Mouse (Mus musculus) testis, adult 2 months (tissue): Measurements from ENCODE around the gene Hoxc10. TPM values are rescaled to one million over a fixed set of nuclear protein-coding genes. Genes with fewer than 3 reads are reported as not detected.

Experiments used
- H3K27ac ChIP-seq: fragments of 200-500 bp; 2 replicates; pipeline ENCODE4 v1.5.1; 2012; ENCODE audit warnings: low read depth, low read length; ENCODE audit not compliant: control insufficient read depth, insufficient read depth
- H3K27me3 ChIP-seq: fragments of 200-500 bp; 2 replicates; pipeline ENCODE4 v1.6.1; 2012; ENCODE audit warnings: mild to moderate bottlenecking, low read length, moderate library complexity; ENCODE audit not compliant: control insufficient read depth, insufficient read depth
- H3K36me3 ChIP-seq: fragments of 200-500 bp; 2 replicates; pipeline ENCODE4 v1.6.1; 2012; ENCODE audit warnings: mild to moderate bottlenecking, low read length; ENCODE audit not compliant: control insufficient read depth, insufficient read depth
- H3K4me1 ChIP-seq: fragments of 200-500 bp; 2 replicates; pipeline ENCODE4 v1.6.1; 2012; ENCODE audit warnings: low read length; ENCODE audit not compliant: control insufficient read depth, insufficient read depth
- H3K4me3 ChIP-seq: fragments of 200-500 bp; 2 replicates; pipeline ENCODE4 v1.5.1; 2012; ENCODE audit warnings: low read depth, mild to moderate bottlenecking, low read length, moderate library complexity, mixed read lengths; ENCODE audit not compliant: control insufficient read depth
- CTCF ChIP-seq: fragments of 200-500 bp; IDR thresholded peaks from 2 replicates; pipeline ENCODE4 v1.5.1; 2012; ENCODE audit warnings: low read depth, mild to moderate bottlenecking, inconsistent platforms, low read length, moderate library complexity; ENCODE audit not compliant: control insufficient read depth, insufficient read depth, insufficient replicate concordance
- POLR2A ChIP-seq: fragments of 200-500 bp; IDR thresholded peaks from 2 replicates; pipeline ENCODE4 v1.6.1; 2012; ENCODE audit warnings: low read depth, mild to moderate bottlenecking, inconsistent platforms, low read length, moderate library complexity; ENCODE audit not compliant: control insufficient read depth
- polyA plus RNA-seq: library from polyadenylated mRNA; depleted of rRNA; stranded (reverse); fragments of >200 nt; gene quantifications from 2 replicates; pipeline ENCODE4 v1.2.3, GENCODE M21; 2012

The Hoxc10 gene
- polyA plus RNA-seq, 1 experiment = 0.31 TPM

- H3K27ac ChIP-seq = no peak overlapping the region
- peaks cover 9% of the 10 kb centered on the region for H3K4me1 ChIP-seq
- H3K36me3 ChIP-seq = no peaks in the 10 kb centered on the region
- TF ChIP-seq POLR2A (no peak), CTCF (no peak)
- no peak overlapping the region for H3K4me3 ChIP-seq
- H3K27me3 ChIP-seq = peaks cover 10% of the 10 kb centered on the region
Observed at GRCm38 (mm10) chr15:102922012-102922362, 44.6 kb upstream of the Hoxc10 start.

- Histone ChIP-seq H3K4me1 (peaks cover 11% of the 10 kb centered on the region), H3K27me3 (peaks cover 10% of the 10 kb centered on the region), H3K27ac (no peak overlapping the region), H3K36me3 (no peaks in the 10 kb centered on the region), H3K4me3 (no peak overlapping the region)
- TF ChIP-seq CTCF (no peak), POLR2A (no peak)
Observed at GRCm38 (mm10) chr15:102922636-102923500, 43.7 kb upstream of the Hoxc10 start.

DNA sequence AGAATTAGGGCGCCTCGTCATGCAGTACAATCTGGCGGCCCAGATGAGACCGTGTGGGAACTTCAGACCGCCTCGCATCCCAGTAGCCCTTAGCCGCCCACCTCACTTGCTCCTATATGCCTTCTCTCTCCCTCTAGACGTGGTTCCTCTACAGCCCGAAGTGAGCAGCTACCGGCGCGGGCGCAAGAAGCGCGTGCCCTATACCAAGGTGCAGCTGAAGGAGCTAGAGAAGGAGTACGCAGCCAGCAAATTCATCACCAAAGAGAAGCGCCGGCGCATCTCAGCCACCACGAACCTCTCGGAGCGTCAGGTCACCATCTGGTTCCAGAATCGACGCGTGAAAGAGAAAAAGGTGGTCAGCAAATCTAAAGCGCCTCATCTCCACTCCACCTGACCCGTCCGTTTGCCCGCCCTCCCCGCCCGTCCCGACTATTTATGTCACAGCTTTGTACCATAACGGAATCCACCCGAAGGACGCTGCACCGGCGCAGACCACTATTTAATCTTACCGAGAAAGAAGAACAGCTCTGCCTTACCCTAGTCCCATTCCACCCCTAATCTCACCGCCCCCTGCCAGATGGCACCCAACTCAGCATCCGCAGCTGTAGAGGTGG is 39.5 kb upstream of the Hoxc10 start:
- TF ChIP-seq CTCF (no peak), POLR2A (no peak)
- peaks cover 4% of the 10 kb centered on the region for H3K4me1 ChIP-seq
- H3K4me3 ChIP-seq = no peak overlapping the region
- peaks cover 3% of the 10 kb centered on the region for H3K27me3 ChIP-seq
- H3K36me3 ChIP-seq = no peaks in the 10 kb centered on the region
- no peak overlapping the region for H3K27ac ChIP-seq

DNA sequence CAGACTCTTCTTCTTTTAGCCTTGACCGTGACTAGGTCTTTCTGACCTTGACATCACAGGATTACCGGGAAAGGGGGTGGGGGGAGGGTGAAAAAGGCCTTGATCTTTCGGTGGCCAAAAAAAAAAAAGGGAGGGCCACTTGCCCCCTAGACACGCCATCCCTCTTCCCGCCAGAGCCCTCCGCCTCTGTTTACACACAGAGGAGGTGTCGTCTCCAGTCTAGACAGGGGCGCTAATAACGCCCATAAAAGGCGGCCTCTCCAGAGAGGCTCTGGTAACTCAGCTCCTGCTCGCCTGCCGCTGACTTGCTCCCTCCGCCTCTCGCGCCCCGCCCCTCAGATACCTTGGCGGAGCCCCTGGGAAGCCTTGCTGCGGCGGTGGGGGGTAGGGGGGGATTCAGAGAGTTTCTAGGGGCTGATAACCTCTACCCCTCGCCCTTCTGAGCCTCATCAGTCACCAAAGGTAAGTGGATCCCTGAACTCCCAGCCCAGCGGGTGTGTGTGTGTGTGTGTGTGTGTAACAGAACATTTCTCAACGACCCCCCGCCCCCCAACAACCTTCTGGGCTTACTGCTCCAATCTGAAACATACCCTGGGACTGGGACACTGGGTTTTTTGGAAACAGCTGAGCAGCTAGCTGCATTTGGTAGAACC is 34.8 kb upstream of the Hoxc10 start:
- peaks cover 4% of the 10 kb centered on the region for H3K4me1 ChIP-seq
- H3K4me3 ChIP-seq = no peak overlapping the region
- TF ChIP-seq POLR2A (no peak), CTCF (no peak)
- H3K27me3 ChIP-seq = peaks cover 10% of the 10 kb centered on the region
- H3K27ac ChIP-seq = no peak overlapping the region
- H3K36me3 ChIP-seq = no peaks in the 10 kb centered on the region

DNA sequence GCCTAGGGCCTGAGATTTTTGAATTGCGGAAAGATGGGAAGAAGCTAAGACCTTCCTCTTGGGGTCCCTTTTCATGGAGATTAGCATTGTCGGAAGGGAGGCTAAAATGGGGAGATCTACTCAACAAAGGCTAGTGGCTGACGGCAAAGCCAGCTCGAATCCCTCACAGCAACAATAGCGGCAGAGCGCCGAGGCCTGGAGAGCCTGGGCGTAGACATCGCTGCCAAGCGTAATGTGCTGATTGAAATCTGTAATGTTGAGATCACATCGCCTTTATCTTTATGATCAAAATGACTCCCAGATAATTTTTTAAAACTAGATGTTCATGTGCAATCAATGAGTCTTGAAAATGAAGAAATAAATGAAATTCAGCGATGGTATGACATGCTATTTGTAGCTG is 32.2 kb upstream of the Hoxc10 start:
- H3K36me3 ChIP-seq = no peaks in the 10 kb centered on the region
- H3K27ac ChIP-seq = no peak overlapping the region
- peaks cover 12% of the 10 kb centered on the region for H3K27me3 ChIP-seq
- H3K4me1 ChIP-seq = peaks cover 8% of the 10 kb centered on the region
- TF ChIP-seq CTCF = no peak
- no peak overlapping the region for H3K4me3 ChIP-seq

GRCm38 (mm10) chr15:102934897-102935296 is 31.7 kb upstream of the Hoxc10 start:
- H3K27me3 ChIP-seq = peaks cover 12% of the 10 kb centered on the region
- no peaks in the 10 kb centered on the region for H3K36me3 ChIP-seq
- peaks cover 8% of the 10 kb centered on the region for H3K4me1 ChIP-seq
- TF ChIP-seq POLR2A (no peak), CTCF (no peak)
- H3K27ac ChIP-seq = no peak overlapping the region
- H3K4me3 ChIP-seq = no peak overlapping the region

DNA sequence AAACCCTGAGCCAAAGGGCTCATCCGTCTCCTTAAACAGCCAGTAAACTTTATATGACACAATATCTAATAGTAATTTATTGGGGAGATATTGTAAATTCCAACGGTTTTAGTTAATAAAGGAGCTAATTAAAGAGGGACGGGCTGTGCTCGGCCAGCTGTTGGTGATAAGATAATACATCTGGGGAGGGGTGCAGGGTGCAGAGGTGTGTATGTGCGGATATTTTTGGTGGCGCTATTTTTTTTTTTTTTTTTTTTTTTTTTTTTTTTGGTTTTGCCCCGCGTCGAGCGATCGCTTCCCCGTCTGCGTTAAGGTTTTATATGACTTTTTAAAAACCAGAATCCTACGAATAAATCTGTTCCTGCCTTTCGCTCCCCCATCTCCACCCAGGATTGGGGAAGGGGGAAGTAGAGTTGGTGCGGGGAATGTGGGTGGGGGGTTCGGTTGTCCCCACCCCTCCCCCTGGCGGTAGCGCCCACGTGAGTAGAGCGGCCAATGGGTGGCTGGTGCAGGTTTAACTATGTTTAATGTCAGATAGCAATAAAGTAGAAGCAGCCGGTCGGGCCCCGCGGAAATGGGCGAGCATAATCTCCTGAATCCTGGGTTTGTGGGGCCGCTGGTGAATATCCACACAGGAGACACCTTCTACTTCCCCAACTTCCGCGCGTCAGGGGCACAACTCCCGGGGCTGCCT is 30.2 kb upstream of the Hoxc10 start, which contains the start of gene Hoxc12:
TSS of gene Hoxc12 (plus strand) at position 479 of the 694 bp plus-strand sequence.
- no peak within 1 kb of the TSS for H3K27ac ChIP-seq
- H3K4me1 ChIP-seq = peaks cover 8% of the 10 kb centered on the region
- peaks cover 12% of the 10 kb centered on the region for H3K27me3 ChIP-seq
- H3K36me3 ChIP-seq = no peaks in the 10 kb centered on the region
- H3K4me3 ChIP-seq = peak within 1 kb of the TSS; percentile 21
- no peak for TF ChIP-seq POLR2A
- no peak for TF ChIP-seq CTCF
